Mouse (Mus musculus): ENCODE data around the gene Acadm.

Acadm gene

GRCm38 (mm10) chr3:153905251-153906135, 38.9 kb downstream of the Acadm start:
- in situ Hi-C loops (cut with MboI): no loop called here

GRCm38 (mm10) chr3:153904586-153904985, 39.8 kb downstream of the Acadm start:
- in situ Hi-C loops (cut with MboI): no loop called here

- in situ Hi-C loops (cut with MboI): no loop called here
Observed at GRCm38 (mm10) chr3:153902595-153902994, 41.8 kb downstream of the Acadm start.

GRCm38 (mm10) chr3:153901904-153902303, 42.5 kb downstream of the Acadm start:
- in situ Hi-C loops (cut with MboI): no loop called here

- in situ Hi-C loops (cut with MboI): no loop called here
Observed at GRCm38 (mm10) chr3:153897216-153897615, 47.2 kb downstream of the Acadm start.

GRCm38 (mm10) chr3:153895454-153895853, 49.0 kb downstream of the Acadm start:
- in situ Hi-C loops (cut with MboI): no loop called here

- in situ Hi-C loops (cut with MboI): no loop called here
Observed at GRCm38 (mm10) chr3:153889188-153889781, 55.1 kb downstream of the Acadm start.

- in situ Hi-C loops (cut with MboI): no loop called here
Observed at GRCm38 (mm10) chr3:153888141-153888540, 56.3 kb downstream of the Acadm start.

- in situ Hi-C loops (cut with MboI): no loop called here
Observed at GRCm38 (mm10) chr3:153886296-153886695, 58.1 kb downstream of the Acadm start.

Measured in mature B cell (primary cell).